Mouse (Mus musculus): ENCODE measurements around the gene Ccdc92. TPM values are rescaled to one million over a fixed set of nuclear protein-coding genes. Genes with fewer than 3 reads are reported as not detected.
A peak's percentile ranks its signal among the peaks of the same experiment; 100 is the strongest.

The Ccdc92 gene
- polyA plus RNA-seq (2014; fragmentation: Nextera tagmentation; extraction: Ambion mirVana) = 24.8 and 26.4 TPM in 2 replicates

GRCm38 (mm10) chr5:124862013-124862866 is at the start of gene Ccdc92, which contains the start of gene Zfp664:
Gene Ccdc92 (minus strand): TSS chr5:124862424.
Gene Zfp664 (plus strand): TSS chr5:124862691.
- Histone ChIP-seq H3K4me3 (ENCODE audit: low read depth, low read length) (peak within 1 kb of the TSS; percentile 96), H3K9ac (ENCODE audit: low read length) (peak within 1 kb of the TSS; percentile 91), H3K4me2 (ENCODE audit: low read depth) (peak within 1 kb of the TSS; percentile 92), H3K27me3 (ENCODE audit: control insufficient read depth, insufficient read depth, low read length) (peaks cover 9% of the 10 kb centered on the region; the same call in 1 of the 2 replicates), H3K9me3 (ENCODE audit: control insufficient read depth, low read length) (no peaks in the 10 kb centered on the region), H3K4me1 (ENCODE audit: control insufficient read depth, insufficient read depth, low read length) (peaks cover 12% of the 10 kb centered on the region; the same call in 1 of the 2 replicates), H3K36me3 (ENCODE audit: control insufficient read depth, insufficient read depth, low read length) (no peaks in the 10 kb centered on the region), H3K27ac (ENCODE audit: low read depth, low read length) (peak within 1 kb of the TSS; percentile 92)
- ATAC-seq (ENCODE audit: insufficient read depth, low FRiP score, low TSS enrichment) = peak; percentile 84
- peak; percentile 100 for DNase-seq (ENCODE audit: low spot score)
- WGBS = under 1% methylated on average over 90 of the region's 103 CpGs

- DNase-seq (ENCODE audit: low spot score) = peak; percentile 83
- no peak overlapping the region for H3K9ac ChIP-seq (ENCODE audit: low read length)
- H3K36me3 ChIP-seq (ENCODE audit: control insufficient read depth, insufficient read depth, low read length) = no peaks in the 10 kb centered on the region
- H3K9me3 ChIP-seq (ENCODE audit: control insufficient read depth, low read length) = no peaks in the 10 kb centered on the region
- H3K27ac ChIP-seq (ENCODE audit: low read depth, low read length) = no peak overlapping the region
- no peaks in the 10 kb centered on the region for H3K4me1 ChIP-seq (ENCODE audit: control insufficient read depth, insufficient read depth, low read length)
- no peaks in the 10 kb centered on the region for H3K27me3 ChIP-seq (ENCODE audit: control insufficient read depth, insufficient read depth, low read length)
- no peak overlapping the region for H3K4me3 ChIP-seq (ENCODE audit: low read depth, low read length)
- ATAC-seq (ENCODE audit: insufficient read depth, low FRiP score, low TSS enrichment) = no peak
- WGBS = 23% methylated on average over 5 of the region's 5 CpGs
- H3K4me2 ChIP-seq (ENCODE audit: low read depth) = no peak overlapping the region
Measured at GRCm38 (mm10) chr5:124908860-124909259, 46.6 kb upstream of the Ccdc92 start.

GRCm38 (mm10) chr5:124906890-124907289 is 44.7 kb upstream of the Ccdc92 start:
- H3K9ac ChIP-seq (ENCODE audit: low read length) = no peak overlapping the region
- H3K36me3 ChIP-seq (ENCODE audit: control insufficient read depth, insufficient read depth, low read length) = no peaks in the 10 kb centered on the region
- no peaks in the 10 kb centered on the region for H3K27me3 ChIP-seq (ENCODE audit: control insufficient read depth, insufficient read depth, low read length)
- no peaks in the 10 kb centered on the region for H3K9me3 ChIP-seq (ENCODE audit: control insufficient read depth, low read length)
- WGBS = 81% methylated on average over 13 of the region's 13 CpGs
- no peak overlapping the region for H3K4me2 ChIP-seq (ENCODE audit: low read depth)
- H3K27ac ChIP-seq (ENCODE audit: low read depth, low read length) = no peak overlapping the region
- DNase-seq (ENCODE audit: low spot score) = no peak
- no peak for ATAC-seq (ENCODE audit: insufficient read depth, low FRiP score, low TSS enrichment)
- no peak overlapping the region for H3K4me3 ChIP-seq (ENCODE audit: low read depth, low read length)
- no peaks in the 10 kb centered on the region for H3K4me1 ChIP-seq (ENCODE audit: control insufficient read depth, insufficient read depth, low read length)

- DNase-seq (ENCODE audit: low spot score) = no peak
- WGBS = 89% methylated on average over 4 of the region's 4 CpGs
Measured at GRCm38 (mm10) chr5:124903852-124904251, 41.6 kb upstream of the Ccdc92 start.

GRCm38 (mm10) chr5:124902195-124902594 is 40.0 kb upstream of the Ccdc92 start:
- 82% methylated on average over 10 of the region's 10 CpGs for WGBS

More at GRCm38 (mm10) chr5:124903852-124904251, 41.6 kb upstream of the Ccdc92 start:
- ATAC-seq (ENCODE audit: insufficient read depth, low FRiP score, low TSS enrichment) = no peak
- Histone ChIP-seq H3K27me3 (ENCODE audit: control insufficient read depth, insufficient read depth, low read length) (no peaks in the 10 kb centered on the region), H3K9ac (ENCODE audit: low read length) (no peak overlapping the region), H3K4me3 (ENCODE audit: low read depth, low read length) (no peak overlapping the region), H3K27ac (ENCODE audit: low read depth, low read length) (no peak overlapping the region), H3K4me2 (ENCODE audit: low read depth) (no peak overlapping the region), H3K9me3 (ENCODE audit: control insufficient read depth, low read length) (no peaks in the 10 kb centered on the region), H3K36me3 (ENCODE audit: control insufficient read depth, insufficient read depth, low read length) (no peaks in the 10 kb centered on the region), H3K4me1 (ENCODE audit: control insufficient read depth, insufficient read depth, low read length) (no peaks in the 10 kb centered on the region)

GRCm38 (mm10) chr5:124901675-124902074 is 39.5 kb upstream of the Ccdc92 start:
- H3K4me3 ChIP-seq (ENCODE audit: low read depth, low read length) = no peak overlapping the region
- 92% methylated on average over 6 of the region's 6 CpGs for WGBS
- H3K4me1 ChIP-seq (ENCODE audit: control insufficient read depth, insufficient read depth, low read length) = no peaks in the 10 kb centered on the region
- H3K9ac ChIP-seq (ENCODE audit: low read length) = no peak overlapping the region
- ATAC-seq (ENCODE audit: insufficient read depth, low FRiP score, low TSS enrichment) (no peak), DNase-seq (ENCODE audit: low spot score) (no peak)
- no peak overlapping the region for H3K4me2 ChIP-seq (ENCODE audit: low read depth)
- H3K27ac ChIP-seq (ENCODE audit: low read depth, low read length) = no peak overlapping the region
- H3K27me3 ChIP-seq (ENCODE audit: control insufficient read depth, insufficient read depth, low read length) = no peaks in the 10 kb centered on the region
- H3K36me3 ChIP-seq (ENCODE audit: control insufficient read depth, insufficient read depth, low read length) = no peaks in the 10 kb centered on the region
- no peaks in the 10 kb centered on the region for H3K9me3 ChIP-seq (ENCODE audit: control insufficient read depth, low read length)

More at GRCm38 (mm10) chr5:124902195-124902594, 40.0 kb upstream of the Ccdc92 start:
- H3K4me2 ChIP-seq (ENCODE audit: low read depth) = no peak overlapping the region
- H3K27me3 ChIP-seq (ENCODE audit: control insufficient read depth, insufficient read depth, low read length) = no peaks in the 10 kb centered on the region
- H3K9ac ChIP-seq (ENCODE audit: low read length) = no peak overlapping the region
- H3K4me3 ChIP-seq (ENCODE audit: low read depth, low read length) = no peak overlapping the region
- DNase-seq (ENCODE audit: low spot score) (no peak), ATAC-seq (ENCODE audit: insufficient read depth, low FRiP score, low TSS enrichment) (no peak)
- H3K36me3 ChIP-seq (ENCODE audit: control insufficient read depth, insufficient read depth, low read length) = no peaks in the 10 kb centered on the region
- H3K9me3 ChIP-seq (ENCODE audit: control insufficient read depth, low read length) = no peaks in the 10 kb centered on the region
- no peaks in the 10 kb centered on the region for H3K4me1 ChIP-seq (ENCODE audit: control insufficient read depth, insufficient read depth, low read length)
- H3K27ac ChIP-seq (ENCODE audit: low read depth, low read length) = no peak overlapping the region

GRCm38 (mm10) chr5:124900738-124901490 is 38.7 kb upstream of the Ccdc92 start:
- H3K27ac ChIP-seq (ENCODE audit: low read depth, low read length) = no peak overlapping the region
- DNase-seq (ENCODE audit: low spot score) (no peak), ATAC-seq (ENCODE audit: insufficient read depth, low FRiP score, low TSS enrichment) (no peak)
- no peak overlapping the region for H3K4me3 ChIP-seq (ENCODE audit: low read depth, low read length)
- no peaks in the 10 kb centered on the region for H3K4me1 ChIP-seq (ENCODE audit: control insufficient read depth, insufficient read depth, low read length)
- WGBS = 72% methylated on average over 19 of the region's 19 CpGs
- no peaks in the 10 kb centered on the region for H3K27me3 ChIP-seq (ENCODE audit: control insufficient read depth, insufficient read depth, low read length)
- H3K9ac ChIP-seq (ENCODE audit: low read length) = no peak overlapping the region
- H3K9me3 ChIP-seq (ENCODE audit: control insufficient read depth, low read length) = no peaks in the 10 kb centered on the region
- no peak overlapping the region for H3K4me2 ChIP-seq (ENCODE audit: low read depth)
- no peaks in the 10 kb centered on the region for H3K36me3 ChIP-seq (ENCODE audit: control insufficient read depth, insufficient read depth, low read length)

- DNase-seq (ENCODE audit: low spot score) (peak; percentile 87), ATAC-seq (ENCODE audit: insufficient read depth, low FRiP score, low TSS enrichment) (no peak)
- Histone ChIP-seq H3K27me3 (ENCODE audit: control insufficient read depth, insufficient read depth, low read length) (no peaks in the 10 kb centered on the region), H3K36me3 (ENCODE audit: control insufficient read depth, insufficient read depth, low read length) (no peaks in the 10 kb centered on the region), H3K27ac (ENCODE audit: low read depth, low read length) (no peak overlapping the region), H3K4me3 (ENCODE audit: low read depth, low read length) (no peak overlapping the region), H3K4me1 (ENCODE audit: control insufficient read depth, insufficient read depth, low read length) (no peaks in the 10 kb centered on the region), H3K4me2 (ENCODE audit: low read depth) (no peak overlapping the region), H3K9me3 (ENCODE audit: control insufficient read depth, low read length) (no peaks in the 10 kb centered on the region), H3K9ac (ENCODE audit: low read length) (no peak overlapping the region)
- WGBS = 40% methylated on average over 20 of the region's 20 CpGs
Measured at GRCm38 (mm10) chr5:124899945-124900631, 37.9 kb upstream of the Ccdc92 start.

All from neural tube, embryonic 11.5 days (tissue).